Mouse (Mus musculus) spleen, adult 2 months (tissue): ENCODE data around the gene Dmd.

ENCODE experiments used
- CTCF ChIP-seq: fragments of 200-500 bp; IDR thresholded peaks from 2 replicates; pipeline ENCODE4 v1.5.1; 2011; ENCODE audit warnings: mild to moderate bottlenecking, inconsistent platforms; ENCODE audit not compliant: insufficient read depth, insufficient read length, insufficient replicate concordance; ENCODE audit errors: extremely low read depth
- POLR2A ChIP-seq: fragments of 200-500 bp; IDR thresholded peaks from 2 replicates; pipeline ENCODE4 v1.6.1; 2011; ENCODE audit warnings: low read depth, low read length, inconsistent platforms

DNA sequence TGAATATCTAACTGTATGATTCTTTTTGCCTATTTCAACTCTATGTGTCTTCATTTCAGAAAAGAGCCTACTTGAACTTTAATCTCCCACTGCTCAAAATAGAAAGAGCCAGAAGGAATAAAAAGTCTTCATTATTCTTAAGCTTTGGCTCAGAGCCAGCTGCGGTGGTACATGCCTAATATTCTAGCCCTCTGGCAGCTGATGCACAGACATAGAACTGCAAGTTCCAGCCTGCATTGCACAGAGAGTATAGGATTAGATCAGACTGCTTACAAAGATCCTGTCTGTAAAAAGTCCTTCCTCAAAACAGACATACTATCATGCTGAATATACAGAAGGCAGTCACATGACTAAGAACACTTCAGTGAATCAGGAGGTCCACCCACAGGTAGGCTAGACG, 168.5 kb downstream of the Dmd start:
- no peak for TF ChIP-seq CTCF
- TF ChIP-seq POLR2A: no peak
